Mouse (Mus musculus): ENCODE results near the gene Rpusd4.
A peak's percentile ranks its signal among the peaks of the same experiment; 100 is the strongest.

DNA sequence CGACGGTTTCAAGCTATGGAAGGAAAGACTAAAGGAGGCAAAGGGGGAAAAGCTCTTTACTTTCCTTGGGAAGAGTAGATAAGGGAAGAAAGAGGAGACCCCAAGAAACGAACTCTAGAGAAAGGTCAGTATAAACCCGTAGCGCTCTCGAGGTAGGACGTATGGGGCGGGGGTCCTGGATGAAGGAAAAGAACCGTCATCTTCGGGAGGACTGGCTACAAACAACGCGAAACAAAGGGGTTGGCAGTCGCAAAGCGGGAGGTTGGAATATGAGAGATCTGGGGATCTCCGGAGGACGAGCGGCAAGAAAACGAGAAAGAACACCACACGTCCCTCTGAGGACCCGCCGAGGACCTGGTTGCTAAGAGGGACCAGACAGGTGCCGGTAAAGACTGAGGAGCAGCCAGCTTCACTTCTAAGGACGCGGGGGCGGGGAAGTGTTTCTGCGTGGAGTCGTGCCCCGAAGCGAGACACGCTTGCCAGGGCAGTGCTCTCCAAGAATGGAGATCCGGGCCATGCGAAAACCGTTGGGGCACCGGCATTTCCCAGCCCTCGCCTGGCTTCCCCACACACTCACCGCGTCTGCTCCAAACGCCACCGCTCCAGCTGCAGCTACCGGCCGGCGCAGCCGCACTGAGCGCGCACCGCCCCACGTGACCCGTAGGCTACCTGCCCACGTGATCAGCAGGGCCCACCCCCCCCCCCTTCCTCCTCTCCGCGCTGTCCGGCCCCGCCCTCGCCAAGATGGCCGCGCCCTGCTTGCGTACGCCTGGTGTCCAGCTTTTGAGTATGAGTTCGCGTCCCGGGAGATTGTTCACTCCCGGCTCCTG lies at the start of gene Rpusd4, which contains the start of gene Fam118b:
- no peak for TF ChIP-seq CTCF (IDR thresholded peaks at IDR 0.05; ENCODE audit: borderline replicate concordance, insufficient read depth, low read depth, low read length)
- TF ChIP-seq POLR2A (IDR thresholded peaks at IDR 0.05; ENCODE audit: borderline replicate concordance, insufficient read depth, low read length): peak; percentile 99
